Mouse (Mus musculus) Patski (cell line): ENCODE measurements around the gene Cntn5. TPM values are rescaled to one million over a fixed set of nuclear protein-coding genes. Genes with fewer than 3 reads are reported as not detected.

ENCODE experiments used
- ATAC-seq: fragments of 100-300 bp; one replicate; pipeline ENCODE4 v1.8.0; 2021
- CTCF ChIA-PET: fragments of 350-600 bp; sonication (Branson Sonifier 250); formaldehyde crosslinking; loops from one replicate; lab custom pipeline; 2022; ENCODE audit warnings: inconsistent platforms; lab: Charles Lee
- POLR2A ChIA-PET: fragments of 350-600 bp; sonication (Branson Sonifier 250); formaldehyde crosslinking; loops from one replicate; lab custom pipeline; 2022; ENCODE audit warnings: antibody characterized with exemption, inconsistent platforms; lab: Charles Lee
- DNase-seq: peaks from one replicate; pipeline ENCODE4 v3.0.0-alpha.2; 2011; ENCODE audit warnings: low read depth, low spot score
- H3K27me3 ChIP-seq: fragments of 371-371 bp; one replicate; pipeline ENCODE4 v1.5.1; 2021
- CTCF ChIP-seq: fragments of 100-300 bp; IDR thresholded peaks from one replicate; pipeline ENCODE4 v1.5.1; 2021
- in situ Hi-C: fragments of 300-500 bp; cut with MboI; formaldehyde crosslinking; loops from 3 replicates; pipeline ENCODE4 v1.11.1; 2018; ENCODE audit warnings: low pct_unique_long_range_greater_than_20kb, mixed read lengths
- polyA plus RNA-seq: library from polyadenylated mRNA; unstranded; gene quantifications from one replicate; pipeline ENCODE4 v1.2.3, GENCODE M21; 2021

Cntn5 gene
- polyA plus RNA-seq, 1 experiment from 2014 or later, result not detected

- DNase-seq (no peak), ATAC-seq (no peak)
- POLR2A ChIA-PET, result no interaction called here
- in situ Hi-C loops, result no loop called here
- peaks cover 3% of the 10 kb centered on the region for H3K27me3 ChIP-seq
- TF ChIP-seq CTCF, result no peak
- CTCF ChIA-PET, result no interaction called here
Measured at GRCm38 (mm10) chr9:9705180-9705579, 1199.4 kb downstream of the Cntn5 start.

- TF ChIP-seq CTCF, result no peak
- POLR2A ChIA-PET, result no interaction called here
- CTCF ChIA-PET, result no interaction called here
- H3K27me3 ChIP-seq, result no peaks in the 10 kb centered on the region
- ATAC-seq, result no peak
- in situ Hi-C loops, result no loop called here
- no peak for DNase-seq
Measured at GRCm38 (mm10) chr9:9696636-9697035, 1207.9 kb downstream of the Cntn5 start.

- POLR2A ChIA-PET, result no interaction called here
Measured at GRCm38 (mm10) chr9:9682348-9682884, 1222.2 kb downstream of the Cntn5 start.

GRCm38 (mm10) chr9:9676078-9676477 is 1228.5 kb downstream of the Cntn5 start:
- ChIA-PET CTCF (no interaction called here), POLR2A (no interaction called here)
- no peak for ATAC-seq
- in situ Hi-C loops, result no loop called here
- DNase-seq, result no peak
- peaks cover 6% of the 10 kb centered on the region for H3K27me3 ChIP-seq
- TF ChIP-seq CTCF, result no peak

More at GRCm38 (mm10) chr9:9682348-9682884, 1222.2 kb downstream of the Cntn5 start:
- no peak for DNase-seq
- CTCF ChIA-PET, result no interaction called here
- in situ Hi-C loops, result no loop called here
- peaks cover 12% of the 10 kb centered on the region for H3K27me3 ChIP-seq
- ATAC-seq, result no peak
- TF ChIP-seq CTCF, result no peak

- ATAC-seq (no peak), DNase-seq (no peak)
- POLR2A ChIA-PET, result no interaction called here
- CTCF ChIA-PET, result no interaction called here
- in situ Hi-C loops, result no loop called here
- no peak for TF ChIP-seq CTCF
- peaks cover under 1% of the 10 kb centered on the region for H3K27me3 ChIP-seq
Measured at GRCm38 (mm10) chr9:9674531-9674930, 1230.0 kb downstream of the Cntn5 start.

GRCm38 (mm10) chr9:9673277-9674049 is 1231.1 kb downstream of the Cntn5 start:
- CTCF ChIA-PET, result no interaction called here
- no peak for DNase-seq
- no peaks in the 10 kb centered on the region for H3K27me3 ChIP-seq
- in situ Hi-C loops, result no loop called here
- POLR2A ChIA-PET, result no interaction called here
- ATAC-seq, result no peak
- TF ChIP-seq CTCF, result no peak

- ATAC-seq (no peak), DNase-seq (no peak)
- TF ChIP-seq CTCF, result no peak
- in situ Hi-C loops, result no loop called here
- H3K27me3 ChIP-seq, result no peaks in the 10 kb centered on the region
- CTCF ChIA-PET, result no interaction called here
- POLR2A ChIA-PET, result no interaction called here
Measured at GRCm38 (mm10) chr9:9653463-9653862, 1251.1 kb downstream of the Cntn5 start.

- ChIA-PET POLR2A (no interaction called here), CTCF (no interaction called here)
- TF ChIP-seq CTCF, result no peak
- no peak for DNase-seq
- no peak for ATAC-seq
- no peaks in the 10 kb centered on the region for H3K27me3 ChIP-seq
- in situ Hi-C loops, result no loop called here
Measured at GRCm38 (mm10) chr9:9647361-9647760, 1257.2 kb downstream of the Cntn5 start.

GRCm38 (mm10) chr9:9646276-9646675 is 1258.3 kb downstream of the Cntn5 start:
- ChIA-PET CTCF (no interaction called here), POLR2A (no interaction called here)
- no peaks in the 10 kb centered on the region for H3K27me3 ChIP-seq
- no peak for DNase-seq
- in situ Hi-C loops, result no loop called here
- ATAC-seq, result no peak
- TF ChIP-seq CTCF, result no peak
